Mouse (Mus musculus) kidney, adult 8-10 months (tissue): ENCODE results near the gene Olfr15.
"Not testable (repeated sequence)": the region's sequence is repeated elsewhere in the genome, so short reads cannot be mapped to it uniquely, and the experiment has no call there.

ENCODE experiments used
- DNase-seq, 2 experiments: peaks; one replicate each; pipeline ENCODE4 v3.0.0; 2022

Olfr15 gene

DNA sequence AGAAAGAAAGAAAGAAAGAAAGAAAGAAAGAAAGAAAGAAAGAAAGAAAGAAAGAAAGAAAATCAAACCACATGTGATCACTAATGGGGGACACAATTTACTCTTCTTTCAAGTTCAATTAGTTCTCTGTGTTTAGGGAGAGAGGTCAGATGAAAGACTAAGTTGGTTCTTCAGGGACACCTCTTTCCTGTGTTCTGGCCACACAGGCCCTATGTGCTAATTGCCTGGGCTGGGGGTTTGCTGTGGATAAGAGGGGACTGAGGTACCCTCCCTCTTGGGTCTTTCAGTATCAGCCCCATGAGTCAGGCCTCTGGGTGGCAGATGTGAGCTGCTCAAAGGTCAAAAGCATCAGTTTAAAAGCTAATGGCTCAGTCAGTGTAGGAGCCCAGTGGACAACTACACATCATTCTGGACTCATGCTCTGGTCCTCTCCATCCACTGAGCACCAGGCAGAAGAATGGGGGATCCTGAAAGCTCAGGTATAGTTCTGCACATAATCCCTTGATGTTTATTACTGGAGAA, at the start of gene Olfr15:
TSS of gene Olfr15 (plus strand) at position 291 of the 522 bp plus-strand sequence.
- DNase-seq = no peak

DNA sequence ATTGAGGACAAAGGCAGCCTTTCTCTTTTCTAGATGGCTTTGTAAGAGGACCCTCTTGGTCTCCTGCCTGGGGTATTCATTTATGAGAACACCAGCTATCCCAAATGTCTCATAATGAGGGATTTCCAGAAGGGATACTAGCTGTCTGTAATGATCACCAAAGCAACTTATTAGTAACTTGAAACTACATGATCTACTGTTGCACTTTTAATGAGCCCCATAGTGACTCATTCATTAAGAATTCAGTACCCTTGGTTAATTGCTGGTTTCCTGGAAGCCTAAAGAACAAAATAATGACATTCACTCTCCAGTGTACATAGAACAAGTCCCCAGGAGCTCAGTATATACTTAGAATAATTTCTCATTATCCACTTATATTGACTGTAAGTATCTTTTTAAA, 49.4 kb upstream of the Olfr15 start:
- DNase-seq = no peak

DNA sequence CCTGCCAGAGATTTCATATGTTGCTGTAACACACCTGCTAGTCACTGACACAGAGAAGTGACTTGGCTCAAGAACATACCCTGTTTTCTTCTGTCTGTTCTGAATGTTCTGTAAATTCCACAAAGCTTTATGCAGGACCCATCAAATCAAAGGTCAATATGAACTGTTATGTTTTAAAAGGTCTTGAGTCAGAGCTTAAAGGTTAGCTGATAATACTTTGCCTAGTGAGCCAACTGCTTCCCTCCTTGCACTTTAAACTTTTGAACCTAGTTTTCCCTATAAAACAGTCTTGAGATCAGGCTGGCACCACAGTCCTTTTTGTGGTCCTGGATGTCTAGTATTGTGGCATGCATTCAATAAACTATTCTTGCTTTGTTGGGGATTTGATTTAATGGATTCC, 42.3 kb upstream of the Olfr15 start:
- DNase-seq = no peak

GRCm38 (mm10) chr16:3808176-3808575, 22.5 kb upstream of the Olfr15 start:
- DNase-seq = no peak

- not testable (repeated sequence) for DNase-seq
Observed at GRCm38 (mm10) chr16:3814667-3815066, 16.0 kb upstream of the Olfr15 start.

- no peak for DNase-seq
Observed at GRCm38 (mm10) chr16:3820202-3820601, 10.5 kb upstream of the Olfr15 start.

- DNase-seq = no peak
Observed at GRCm38 (mm10) chr16:3828021-3828420, 2.7 kb upstream of the Olfr15 start.

DNA sequence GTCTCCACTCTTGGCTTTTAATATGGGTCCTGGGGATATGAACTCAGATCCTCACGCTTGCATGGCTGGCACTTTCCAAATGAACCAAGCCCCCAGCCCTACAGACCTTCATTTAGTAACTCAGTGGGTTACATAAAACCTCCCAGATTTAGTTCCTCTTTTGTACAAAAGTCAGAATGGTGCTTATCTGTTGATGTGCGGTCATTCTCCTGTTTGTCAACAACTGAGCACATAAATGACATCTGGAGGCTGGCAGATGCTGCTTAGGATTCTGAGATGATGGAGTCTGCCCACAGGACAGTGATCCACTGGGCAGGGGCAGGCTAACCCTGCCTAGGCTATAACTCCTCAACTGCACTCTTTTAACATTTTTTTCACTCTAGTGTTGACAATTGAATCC, 951 bp upstream of the Olfr15 start:
- DNase-seq = no peak

GRCm38 (mm10) chr16:3835461-3835860, 4.8 kb downstream of the Olfr15 start:
- DNase-seq = no peak

DNA sequence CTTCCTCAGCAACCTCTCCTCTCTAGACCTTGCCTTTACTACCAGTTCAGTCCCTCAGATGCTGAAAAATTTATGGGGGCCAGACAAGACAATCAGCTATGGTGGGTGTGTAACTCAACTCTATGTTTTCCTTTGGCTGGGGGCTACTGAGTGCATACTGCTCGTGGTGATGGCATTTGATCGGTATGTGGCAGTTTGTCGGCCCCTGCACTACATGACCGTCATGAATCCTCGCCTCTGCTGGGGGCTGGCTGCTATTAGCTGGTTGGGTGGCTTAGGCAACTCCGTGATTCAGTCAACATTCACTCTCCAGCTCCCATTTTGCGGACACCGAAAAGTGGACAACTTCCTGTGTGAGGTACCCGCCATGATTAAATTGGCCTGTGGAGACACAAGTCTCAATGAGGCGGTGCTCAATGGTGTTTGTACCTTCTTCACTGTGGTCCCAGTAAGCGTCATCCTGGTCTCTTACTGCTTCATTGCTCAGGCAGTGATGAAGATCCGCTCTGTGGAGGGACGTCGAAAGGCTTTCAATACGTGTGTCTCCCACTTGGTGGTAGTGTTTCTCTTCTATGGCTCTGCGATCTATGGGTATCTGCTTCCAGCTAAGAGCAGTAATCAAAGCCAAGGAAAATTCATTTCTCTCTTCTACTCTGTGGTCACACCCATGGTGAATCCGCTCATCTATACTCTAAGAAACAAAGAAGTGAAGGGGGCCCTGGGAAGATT, 8.6 kb downstream of the Olfr15 start:
- DNase-seq = peak; percentile 14 to 23

GRCm38 (mm10) chr16:3842989-3843388, 12.3 kb downstream of the Olfr15 start:
- no peak for DNase-seq

DNA sequence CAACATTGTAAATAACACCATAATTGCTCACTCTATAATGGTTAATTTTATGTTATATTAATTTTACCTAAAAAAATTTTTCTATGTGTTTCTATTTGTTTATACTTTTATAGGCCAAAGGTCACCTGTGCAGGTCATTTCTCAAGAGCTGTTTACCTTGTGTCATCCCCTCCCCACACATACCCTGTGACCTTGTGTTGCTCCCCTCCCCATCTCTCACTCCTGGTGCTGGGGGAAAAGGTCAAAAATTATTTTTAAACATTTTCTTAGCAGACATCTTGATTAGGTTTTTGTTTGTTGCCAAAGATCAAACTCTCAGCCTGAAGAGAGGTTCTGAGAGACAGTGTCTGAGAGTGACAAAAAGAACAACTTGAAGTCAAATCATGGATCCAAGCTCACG, 13.1 kb downstream of the Olfr15 start:
- no peak for DNase-seq

DNA sequence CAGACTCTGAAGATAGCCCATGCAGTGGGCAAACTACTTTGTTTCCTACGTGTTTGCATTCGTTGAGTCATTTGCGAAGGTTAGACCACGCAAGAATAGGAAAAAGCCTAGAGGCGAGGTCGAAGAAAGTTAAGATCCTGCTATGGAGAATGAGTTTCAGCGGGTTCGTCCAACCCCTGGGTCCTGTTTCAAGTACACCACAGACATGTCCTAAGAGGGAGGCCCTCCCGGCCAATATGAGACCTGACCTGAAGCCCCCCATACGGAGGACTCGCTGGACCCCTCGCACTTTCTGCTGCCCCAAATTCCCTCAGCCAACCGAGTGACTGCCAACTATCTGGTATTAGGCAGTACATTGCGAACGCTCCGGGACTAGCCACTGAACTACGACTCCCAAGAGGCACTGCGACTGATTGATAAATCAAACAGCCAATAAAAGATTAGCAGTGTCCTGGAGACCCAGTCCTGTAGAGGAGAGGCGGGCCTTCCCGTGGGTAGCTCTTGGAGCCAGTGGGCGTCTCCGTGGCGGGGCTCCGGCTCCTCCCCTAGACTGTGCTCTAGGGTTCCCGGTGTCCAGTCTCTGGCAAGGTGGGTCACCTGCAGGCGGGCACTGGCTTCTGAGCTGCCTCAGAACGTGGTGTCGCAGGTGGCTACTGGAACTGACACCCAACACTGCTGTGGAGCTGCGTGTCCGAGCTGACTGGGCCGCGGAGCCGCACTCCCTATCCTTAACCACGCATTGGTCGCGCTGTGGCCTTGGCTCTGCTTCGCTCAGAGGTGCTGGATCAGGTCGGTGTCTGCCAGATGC, 16.2 kb downstream of the Olfr15 start, which contains the start of gene Zfp174:
TSS of gene Zfp174 (plus strand) at position 558 of the 808 bp plus-strand sequence.
- peak; percentile 97 to 98 for DNase-seq

DNA sequence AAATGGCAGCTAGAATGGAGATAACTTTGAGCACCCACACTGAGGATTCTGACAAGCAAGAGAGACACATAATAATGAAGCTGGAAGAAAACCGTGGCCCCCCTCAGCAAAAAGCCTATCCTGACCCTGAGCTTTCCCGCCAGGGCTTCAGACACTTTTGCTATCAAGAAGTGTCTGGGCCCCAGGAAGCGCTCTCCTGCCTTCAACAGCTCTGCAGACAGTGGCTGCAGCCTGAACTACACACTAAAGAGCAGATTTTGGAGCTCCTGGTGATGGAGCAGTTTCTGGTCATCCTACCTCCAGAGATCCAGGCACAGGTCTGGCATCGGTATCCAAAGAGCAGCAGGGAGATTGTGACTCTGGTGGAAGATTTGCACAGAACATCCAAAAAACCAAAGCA, 17.2 kb downstream of the Olfr15 start:
- no peak for DNase-seq

DNA sequence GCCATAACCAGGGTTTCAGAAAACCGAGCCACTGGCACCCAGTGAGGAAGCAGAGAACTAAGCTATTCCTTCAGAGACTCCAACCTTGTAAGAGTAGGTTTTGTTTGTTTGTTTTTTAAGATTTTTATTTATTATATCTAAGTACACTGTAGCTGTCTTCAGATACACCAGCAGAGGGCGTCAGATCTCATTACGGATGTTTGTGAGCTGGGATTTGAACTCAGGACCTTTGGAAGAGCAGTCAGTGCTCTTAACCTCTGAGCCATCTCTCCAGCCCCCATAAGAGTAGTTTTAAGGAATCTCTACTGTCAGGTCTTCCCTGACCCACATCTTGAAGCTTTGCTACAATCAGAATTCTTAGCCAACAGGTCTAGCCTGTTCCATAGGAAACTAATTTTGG, 17.7 kb downstream of the Olfr15 start:
- no peak for DNase-seq

DNA sequence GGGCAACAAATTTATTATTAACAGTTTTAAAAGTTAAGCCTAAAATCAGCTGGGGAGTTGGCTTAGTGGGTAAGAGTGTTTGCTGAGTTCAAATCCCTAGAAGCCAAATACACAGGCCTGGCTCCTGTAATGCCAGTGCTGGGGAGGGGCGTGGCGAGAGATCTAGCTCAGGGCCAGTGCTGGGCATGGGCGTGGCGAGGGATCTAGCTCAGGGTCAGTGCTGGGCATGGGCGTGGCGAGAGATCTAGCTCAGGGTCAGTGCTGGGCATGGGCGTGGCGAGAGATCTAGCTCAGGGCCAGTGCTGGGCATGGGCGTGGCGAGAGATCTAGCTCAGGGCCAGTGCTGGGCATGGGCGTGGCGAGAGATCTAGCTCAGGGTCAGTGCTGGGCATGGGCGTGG, 20.6 kb downstream of the Olfr15 start:
- not testable (repeated sequence) for DNase-seq

DNA sequence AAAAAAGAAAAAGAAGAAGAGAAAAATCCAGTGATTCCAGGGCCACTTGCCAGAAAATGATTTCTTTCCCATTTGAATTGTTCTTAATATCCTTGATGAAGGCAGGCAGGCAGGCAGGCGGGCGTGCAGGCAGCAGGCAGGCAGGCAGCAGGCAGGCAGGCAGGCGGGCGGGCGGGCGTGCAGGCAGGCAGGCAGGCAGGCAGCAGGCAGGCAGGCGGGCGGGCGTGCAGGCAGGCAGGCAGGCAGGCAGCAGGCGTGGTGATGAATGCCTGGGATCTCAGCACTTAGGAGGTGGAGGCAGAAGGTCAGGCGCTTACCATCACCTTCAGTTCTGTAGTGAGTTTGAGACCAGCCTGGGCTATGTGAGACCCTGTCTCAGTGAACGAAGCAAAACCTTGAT, 21.9 kb downstream of the Olfr15 start:
- DNase-seq = no peak

GRCm38 (mm10) chr16:3854437-3855182, 23.9 kb downstream of the Olfr15 start:
- no peak for DNase-seq

GRCm38 (mm10) chr16:3855776-3856175, 25.1 kb downstream of the Olfr15 start:
- DNase-seq = no peak

GRCm38 (mm10) chr16:3859254-3859653, 28.6 kb downstream of the Olfr15 start:
- DNase-seq = no peak

DNA sequence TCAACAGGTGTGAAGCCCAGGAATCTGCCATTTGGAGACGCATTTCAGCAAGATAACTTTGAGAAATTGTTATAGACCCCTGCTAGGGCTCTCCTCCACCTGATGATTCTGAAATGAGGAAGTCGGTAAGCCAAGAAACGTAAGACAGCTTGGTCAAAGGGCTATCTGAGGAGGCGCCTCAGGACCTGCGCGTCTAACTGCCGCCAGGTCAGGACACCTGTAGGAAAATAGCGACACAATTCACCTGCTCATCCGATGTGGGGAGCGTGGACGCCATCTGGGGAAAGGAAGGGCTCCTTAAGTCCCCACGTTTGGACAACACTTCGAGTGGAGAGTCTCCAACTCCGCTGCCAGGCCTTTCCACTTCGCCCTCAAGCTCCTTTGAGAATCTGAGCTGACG, 41.1 kb downstream of the Olfr15 start:
- no peak for DNase-seq

- DNase-seq = peak; percentile 91 to 93
Observed at GRCm38 (mm10) chr16:3872216-3873047, 41.8 kb downstream of the Olfr15 start, which contains the start of gene Naa60. Gene Naa60, plus strand, starts transcription at chr16:3872375.
